Mouse (Mus musculus) cortical plate, adult 2 months (tissue): ENCODE data around the gene Anp32e.

Experiments
- CTCF ChIP-seq: fragments of 200-500 bp; IDR thresholded peaks from 2 replicates; pipeline ENCODE4 v1.5.1; 2011; ENCODE audit warnings: mild to moderate bottlenecking, control low read depth, low read length; ENCODE audit not compliant: insufficient read depth; ENCODE audit errors: extremely low read depth
- POLR2A ChIP-seq: fragments of 200-500 bp; IDR thresholded peaks from 2 replicates; pipeline ENCODE4 v1.6.1; 2011; ENCODE audit warnings: mild to moderate bottlenecking, low read length, control low read depth; ENCODE audit not compliant: insufficient read depth; ENCODE audit errors: extremely low read depth

GRCm38 (mm10) chr3:95893126-95893525 is 35.9 kb upstream of the Anp32e start:
- no peak for TF ChIP-seq POLR2A
- no peak for TF ChIP-seq CTCF
